Mouse (Mus musculus) duodenum, adult 2 months (tissue): Measurements from ENCODE around the gene Kcp. TPM values are rescaled to one million over a fixed set of nuclear protein-coding genes. Genes with fewer than 3 reads are reported as not detected.

ENCODE experiments used
- polyA plus RNA-seq: library from polyadenylated mRNA; depleted of rRNA; stranded (reverse); fragments of >200 nt; gene quantifications from 2 replicates; pipeline ENCODE4 v1.2.3, GENCODE M21; 2012; ENCODE audit warnings: low replicate concordance; rRNA removed

The Kcp gene
- polyA plus RNA-seq: 5.0 and 7.2 TPM in 2 replicates

DNA sequence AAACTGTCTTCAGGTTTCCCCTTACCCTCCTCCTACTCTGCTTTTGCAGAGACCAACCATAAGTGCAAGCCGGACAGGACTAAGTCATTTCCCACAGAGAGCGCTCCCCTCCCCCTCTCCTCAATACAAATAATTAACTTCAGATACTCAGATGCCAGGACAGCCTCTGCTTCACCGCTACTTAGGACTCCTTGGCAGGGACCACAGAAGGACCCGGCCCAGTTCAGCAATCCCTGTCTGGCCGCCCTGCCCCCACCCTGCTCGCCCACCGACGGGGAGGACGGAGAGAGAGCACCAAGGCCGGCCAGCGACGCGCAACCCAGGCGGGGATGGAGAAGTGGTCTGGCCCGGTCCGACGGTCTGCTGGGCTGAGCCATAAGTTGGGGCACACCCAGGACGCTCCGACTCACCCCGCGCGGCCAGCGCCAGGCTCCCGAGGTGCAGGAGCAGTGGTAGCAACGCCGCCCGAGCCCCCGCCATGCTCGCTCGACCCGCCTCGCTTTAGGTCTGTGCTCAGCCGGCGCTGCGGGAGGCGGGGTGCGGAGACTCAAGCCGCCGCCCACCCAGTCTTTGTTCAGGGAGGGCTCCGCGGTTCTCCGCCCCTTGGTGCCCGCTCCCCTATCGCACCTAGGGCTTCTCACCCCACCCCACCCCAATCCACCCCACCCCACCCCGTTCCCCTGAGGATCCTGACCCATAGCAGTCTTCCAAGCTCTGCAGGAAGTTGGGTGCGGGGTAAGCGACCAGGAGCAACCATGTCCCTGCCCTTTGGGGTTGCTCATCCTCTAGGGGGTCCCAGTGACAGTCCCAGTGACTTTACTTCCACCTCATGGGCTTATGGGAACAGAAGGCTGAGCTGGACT, at the start of gene Kcp:
Kcp (minus strand) TSS at position 506 of the 863 bp plus-strand sequence.

GRCm38 (mm10) chr6:29526281-29527251, 18.8 kb upstream of the Kcp start, which contains the start of gene Irf5:
Gene Irf5 (plus strand): TSS chr6:29526625.

GRCm38 (mm10) chr6:29471137-29471536, 36.6 kb downstream of the Kcp start, which contains the start of gene Atp6v1fnb:
Gene Atp6v1fnb (plus strand): TSS chr6:29471437.

GRCm38 (mm10) chr6:29467583-29468354, 40.0 kb downstream of the Kcp start, which contains the start of gene Atp6v1f:
Gene Atp6v1f (plus strand): TSS chr6:29467718.

DNA sequence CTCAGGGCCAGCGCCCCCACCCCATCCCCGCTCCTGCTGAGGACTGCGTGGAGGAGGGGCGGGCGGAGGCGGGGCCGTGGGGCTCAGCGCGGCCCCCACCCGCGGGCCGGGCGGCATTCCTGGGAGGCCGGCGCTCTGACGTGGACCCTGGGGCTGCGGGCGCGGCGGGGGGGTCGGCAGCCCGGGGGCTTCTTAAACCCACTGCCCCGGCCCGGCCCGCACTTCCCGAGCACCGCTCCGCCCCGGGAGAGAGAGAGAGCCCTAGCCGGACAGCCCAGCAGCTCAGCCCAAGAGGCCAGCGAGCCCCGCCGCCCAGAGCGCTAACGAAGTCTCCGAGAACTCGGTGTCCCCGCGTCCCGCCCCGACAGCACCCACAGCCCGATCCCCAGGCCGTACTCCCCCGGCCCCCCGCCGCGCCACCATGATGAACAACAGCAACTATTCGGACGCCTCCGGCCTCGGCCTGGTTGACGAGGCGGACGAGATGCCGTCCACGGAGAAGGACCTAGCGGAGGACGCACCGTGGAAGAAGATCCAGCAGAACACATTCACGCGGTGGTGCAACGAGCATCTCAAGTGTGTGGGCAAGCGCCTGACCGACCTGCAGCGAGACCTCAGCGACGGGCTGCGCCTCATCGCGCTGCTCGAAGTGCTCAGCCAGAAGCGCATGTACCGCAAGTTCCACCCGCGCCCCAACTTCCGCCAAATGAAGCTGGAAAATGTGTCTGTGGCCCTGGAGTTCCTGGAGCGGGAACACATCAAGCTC, 74.5 kb downstream of the Kcp start, which contains the start of gene Flnc:
Flnc (plus strand) TSS at position 219 of the 766 bp plus-strand sequence.

Other genes with a start within 250 kb of the Kcp start
- 5.1 and 22.3 TPM in 2 replicates for gene Hilpda, start 235.5 kb downstream of the Kcp start, polyA plus RNA-seq
- 0.39 and 0.56 TPM in 2 replicates for gene Fam71f2, start 228.4 kb downstream of the Kcp start, polyA plus RNA-seq
- gene Fam71f1, start 188.8 kb downstream of the Kcp start, polyA plus RNA-seq: not detected in 2 replicates
- 13.7 and 14.7 TPM in 2 replicates for gene Calu, start 159.9 kb downstream of the Kcp start, polyA plus RNA-seq
- gene Opn1sw, start 119.5 kb downstream of the Kcp start, polyA plus RNA-seq: not detected in 2 replicates
- 1.00 and 2.3 TPM in 2 replicates for gene Ccdc136, start 111.6 kb downstream of the Kcp start, polyA plus RNA-seq
- 4.8 and 9.1 TPM in 2 replicates for gene Flnc, start 74.7 kb downstream of the Kcp start, polyA plus RNA-seq
- 203 and 282 TPM in 2 replicates for gene Atp6v1f, start 40.2 kb downstream of the Kcp start, polyA plus RNA-seq
- gene Atp6v1fnb, start 36.5 kb downstream of the Kcp start, polyA plus RNA-seq: not detected in 2 replicates
- gene Irf5, start 18.7 kb upstream of the Kcp start, polyA plus RNA-seq: 11.5 and 15.4 TPM in 2 replicates
- gene Tnpo3, start 101.9 kb upstream of the Kcp start, polyA plus RNA-seq: 10.2 and 36.5 TPM in 2 replicates
- gene Tspan33, start 186.3 kb upstream of the Kcp start, polyA plus RNA-seq: 1.2 and 2.9 TPM in 2 replicates
- gene Smo, start 227.6 kb upstream of the Kcp start, polyA plus RNA-seq: 7.1 and 13.2 TPM in 2 replicates